Mouse (Mus musculus) spleen, postnatal 4 days (tissue): ENCODE data around the gene Zfp362.
A peak's percentile ranks its signal among the peaks of the same experiment; 100 is the strongest.

ENCODE experiments used
- DNase-seq, 2 experiments: peaks; one replicate each; pipeline ENCODE4 v3.0.0; 2022; ENCODE audit warnings: low spot score in 2 of 2

Gene Zfp362

GRCm38 (mm10) chr4:128801675-128802465 is 4.0 kb downstream of the Zfp362 start:
- DNase-seq, result no peak

GRCm38 (mm10) chr4:128796788-128797187 is 9.1 kb downstream of the Zfp362 start:
- no peak for DNase-seq

- no peak for DNase-seq
These were observed 10.2 kb downstream of the Zfp362 start for GRCm38 (mm10) chr4:128795596-128795995.

GRCm38 (mm10) chr4:128794198-128794597 is 11.6 kb downstream of the Zfp362 start:
- no peak for DNase-seq

- no peak for DNase-seq
These were observed 12.1 kb downstream of the Zfp362 start for GRCm38 (mm10) chr4:128793710-128794109.

GRCm38 (mm10) chr4:128789646-128790045 is 16.2 kb downstream of the Zfp362 start:
- no peak for DNase-seq

- DNase-seq, result no peak
These were observed 17.7 kb downstream of the Zfp362 start for GRCm38 (mm10) chr4:128788108-128788507.

GRCm38 (mm10) chr4:128787023-128787939 is 18.6 kb downstream of the Zfp362 start:
- no peak for DNase-seq

- peak in 1 of 2 experiments; percentile 59 for DNase-seq
These were observed 19.8 kb downstream of the Zfp362 start for GRCm38 (mm10) chr4:128785921-128786654.

- DNase-seq, result no peak
These were observed 20.8 kb downstream of the Zfp362 start for GRCm38 (mm10) chr4:128784950-128785631.

- no peak for DNase-seq
These were observed 23.2 kb downstream of the Zfp362 start for GRCm38 (mm10) chr4:128782645-128783044.

GRCm38 (mm10) chr4:128782037-128782436 is 23.8 kb downstream of the Zfp362 start:
- no peak for DNase-seq

GRCm38 (mm10) chr4:128777593-128777992 is 28.3 kb downstream of the Zfp362 start:
- no peak for DNase-seq

- DNase-seq, result peak; percentile 69 to 91
These were observed 29.1 kb downstream of the Zfp362 start for GRCm38 (mm10) chr4:128776568-128777289.

- peak; percentile 60 to 88 for DNase-seq
These were observed 31.4 kb downstream of the Zfp362 start for GRCm38 (mm10) chr4:128774467-128774866.

- DNase-seq, result no peak
These were observed 32.0 kb downstream of the Zfp362 start for GRCm38 (mm10) chr4:128773820-128774219.

GRCm38 (mm10) chr4:128770698-128771097 is 35.1 kb downstream of the Zfp362 start:
- DNase-seq, result no peak

- no peak for DNase-seq
These were observed 36.1 kb downstream of the Zfp362 start for GRCm38 (mm10) chr4:128769569-128770355.

- no peak for DNase-seq
These were observed 37.7 kb downstream of the Zfp362 start for GRCm38 (mm10) chr4:128768120-128768519.

GRCm38 (mm10) chr4:128766929-128767328 is 38.9 kb downstream of the Zfp362 start:
- no peak for DNase-seq
